Mouse (Mus musculus) left cerebral cortex, postnatal 4 days (tissue): ENCODE results near the gene Rpap3. TPM values are rescaled to one million over a fixed set of nuclear protein-coding genes. Genes with fewer than 3 reads are reported as not detected.

ENCODE experiments used
- DNase-seq: peaks from one replicate; pipeline ENCODE4 v3.0.0-alpha.2; 2022
- intact Hi-C: fragments of 180-260 bp; cut with DNase I; formaldehyde crosslinking; loops from one replicate; pipeline ENCODE4 v1.15.1; 2025
- total RNA-seq, 2 experiments: library from RNA; stranded (reverse); gene quantifications; 2 replicates each; pipeline ENCODE4 v1.2.3; 2021

Rpap3 gene
- total RNA-seq, 2 experiments from 2014 or later, result 33.8 to 34.6 TPM

- DNase-seq, result no peak
- intact Hi-C loops, result no loop called here
Measured at GRCm38 (mm10) chr15:97731988-97732387, 26.4 kb upstream of the Rpap3 start.

- intact Hi-C loops, result no loop called here
- no peak for DNase-seq
Measured at GRCm38 (mm10) chr15:97731111-97731510, 25.5 kb upstream of the Rpap3 start, which contains the start of gene Endou. TSS of gene Endou (minus strand) at chr15:97731339.

- no peak for DNase-seq
- intact Hi-C loops, result no loop called here
Measured at GRCm38 (mm10) chr15:97730365-97730764, 24.7 kb upstream of the Rpap3 start.

- DNase-seq, result no peak
- intact Hi-C loops, result no loop called here
Measured at GRCm38 (mm10) chr15:97728804-97729203, 23.2 kb upstream of the Rpap3 start.

- intact Hi-C loops, result no loop called here
- DNase-seq, result no peak
Measured at GRCm38 (mm10) chr15:97728394-97728793, 22.8 kb upstream of the Rpap3 start.

- no peak for DNase-seq
- intact Hi-C loops, result no loop called here
Measured at GRCm38 (mm10) chr15:97727520-97727919, 21.9 kb upstream of the Rpap3 start.

- no peak for DNase-seq
- intact Hi-C loops, result no loop called here
Measured at GRCm38 (mm10) chr15:97727048-97727447, 21.4 kb upstream of the Rpap3 start.

- DNase-seq, result no peak
- intact Hi-C loops, result no loop called here
Measured at GRCm38 (mm10) chr15:97726310-97726709, 20.7 kb upstream of the Rpap3 start.

GRCm38 (mm10) chr15:97725198-97725785 lies 19.7 kb upstream of the Rpap3 start:
- DNase-seq, result no peak
- intact Hi-C loops, result no loop called here

GRCm38 (mm10) chr15:97724346-97725197 lies 18.9 kb upstream of the Rpap3 start:
- intact Hi-C loops, result no loop called here

GRCm38 (mm10) chr15:97723536-97724345 lies 18.1 kb upstream of the Rpap3 start:
- DNase-seq, result peak; percentile 68
- intact Hi-C loops, result no loop called here

More at GRCm38 (mm10) chr15:97724346-97725197, 18.9 kb upstream of the Rpap3 start:
- DNase-seq, result peak; percentile 21

GRCm38 (mm10) chr15:97721008-97721701 lies 15.5 kb upstream of the Rpap3 start:
- no peak for DNase-seq
- intact Hi-C loops, result no loop called here

- intact Hi-C loops, result no loop called here
- DNase-seq, result no peak
Measured at GRCm38 (mm10) chr15:97720026-97720675, 14.5 kb upstream of the Rpap3 start.

- intact Hi-C loops, result loop anchor here (5.0 kb wide), 2 partner anchors 128 to 233 kb away; no protein-coding TSS in a partner anchor
- no peak for DNase-seq
Measured at GRCm38 (mm10) chr15:97719494-97719893, 13.9 kb upstream of the Rpap3 start.

GRCm38 (mm10) chr15:97718535-97719155 lies 13.0 kb upstream of the Rpap3 start:
- DNase-seq, result no peak
- intact Hi-C loops, result loop anchor here (5.0 kb wide), 2 partner anchors 129 to 234 kb away; no protein-coding TSS in a partner anchor

GRCm38 (mm10) chr15:97717861-97718534 lies 12.4 kb upstream of the Rpap3 start:
- peak; percentile 65 for DNase-seq
- intact Hi-C loops, result loop anchor here (2.0 to 5.0 kb wide), 3 partner anchors 61 to 234 kb away; partner anchors contain the start of gene Slc48a1

- intact Hi-C loops, result loop anchor here (2.0 to 5.0 kb wide), 3 partner anchors 62 to 236 kb away; partner anchors contain the start of gene Slc48a1
- DNase-seq, result no peak
Measured at GRCm38 (mm10) chr15:97716782-97717181, 11.2 kb upstream of the Rpap3 start.

GRCm38 (mm10) chr15:97715734-97716133 lies 10.1 kb upstream of the Rpap3 start:
- intact Hi-C loops, result loop anchor here (2.0 to 5.0 kb wide), 3 partner anchors 63 to 237 kb away; partner anchors contain the start of gene Slc48a1
- no peak for DNase-seq

GRCm38 (mm10) chr15:97715083-97715482 lies 9.5 kb upstream of the Rpap3 start:
- DNase-seq, result no peak
- intact Hi-C loops, result loop anchor here (5.0 kb wide), 2 partner anchors 132 to 237 kb away; no protein-coding TSS in a partner anchor
